Mouse (Mus musculus): ENCODE measurements around the gene Olfr548-ps1. TPM values are rescaled to one million over a fixed set of nuclear protein-coding genes. Genes with fewer than 3 reads are reported as not detected.

The Olfr548-ps1 gene
- polyA plus RNA-seq, 1 experiment from 2014 or later = not detected

GRCm38 (mm10) chr7:102591786-102592185 is 51.1 kb downstream of the Olfr548-ps1 start, which contains the start of gene Olfr551:
Olfr551 (minus strand) TSS chr7:102591886.
- H3K4me3 ChIP-seq = no peak within 1 kb of the TSS
- ATAC-seq (ENCODE audit: insufficient number of reproducible peaks, insufficient read depth, low FRiP score, low TSS enrichment, low read depth) = no peak
- no peaks in the 10 kb centered on the region for H3K36me3 ChIP-seq
- no peak within 1 kb of the TSS for H3K27ac ChIP-seq
- no peaks in the 10 kb centered on the region for H3K4me1 ChIP-seq
- no peaks in the 10 kb centered on the region for H3K9me3 ChIP-seq
- no peak within 1 kb of the TSS for H3K4me2 ChIP-seq
- WGBS = 83% methylated on average over 3 of the region's 3 CpGs
- no peak within 1 kb of the TSS for H3K9ac ChIP-seq
- H3K27me3 ChIP-seq = no peaks in the 10 kb centered on the region

Other genes starting within 250 kb of the Olfr548-ps1 start
- 148 and 154 TPM in 2 replicates for gene Rrm1, start 99.2 kb upstream of the Olfr548-ps1 start, polyA plus RNA-seq (2015; fragmentation: Nextera tagmentation; extraction: Ambion mirVana)
- 0.32 and 0.36 TPM in 2 replicates for gene Olfr543, start 59.2 kb upstream of the Olfr548-ps1 start, polyA plus RNA-seq (2015; fragmentation: Nextera tagmentation; extraction: Ambion mirVana)
- 0.10 and 0.20 TPM in 2 replicates for gene Olfr544, start 52.6 kb upstream of the Olfr548-ps1 start, polyA plus RNA-seq (2015; fragmentation: Nextera tagmentation; extraction: Ambion mirVana)
- 0.18 TPM in 1 of 2 replicates, not detected in the other for gene Olfr545, start 41.3 kb upstream of the Olfr548-ps1 start, polyA plus RNA-seq (2015; fragmentation: Nextera tagmentation; extraction: Ambion mirVana)
- gene Olfr547, start 6.1 kb upstream of the Olfr548-ps1 start, polyA plus RNA-seq (2015; fragmentation: Nextera tagmentation; extraction: Ambion mirVana) = not detected in 2 replicates
- not detected in 2 replicates for gene Olfr549, start 9.0 kb downstream of the Olfr548-ps1 start, polyA plus RNA-seq (2015; fragmentation: Nextera tagmentation; extraction: Ambion mirVana)
- 0.56 and 0.67 TPM in 2 replicates for gene Trim21, start 24.6 kb downstream of the Olfr548-ps1 start, polyA plus RNA-seq (2015; fragmentation: Nextera tagmentation; extraction: Ambion mirVana)
- 0.51 TPM in 1 of 2 replicates, not detected in the other for gene Olfr550, start 30.5 kb downstream of the Olfr548-ps1 start, polyA plus RNA-seq (2015; fragmentation: Nextera tagmentation; extraction: Ambion mirVana)
- gene Olfr551, start 51.0 kb downstream of the Olfr548-ps1 start, polyA plus RNA-seq (2015; fragmentation: Nextera tagmentation; extraction: Ambion mirVana) = not detected in 2 replicates
- gene Olfr552, start 56.9 kb downstream of the Olfr548-ps1 start, polyA plus RNA-seq (2015; fragmentation: Nextera tagmentation; extraction: Ambion mirVana) = not detected in 2 replicates
- gene Olfr553, start 77.3 kb downstream of the Olfr548-ps1 start, polyA plus RNA-seq (2015; fragmentation: Nextera tagmentation; extraction: Ambion mirVana) = not detected in 2 replicates
- gene Olfr554, start 97.5 kb downstream of the Olfr548-ps1 start, polyA plus RNA-seq (2015; fragmentation: Nextera tagmentation; extraction: Ambion mirVana) = not detected in 2 replicates
- gene Olfr555, start 117.9 kb downstream of the Olfr548-ps1 start, polyA plus RNA-seq (2015; fragmentation: Nextera tagmentation; extraction: Ambion mirVana) = not detected in 2 replicates
- gene Olfr556, start 124.0 kb downstream of the Olfr548-ps1 start, polyA plus RNA-seq (2015; fragmentation: Nextera tagmentation; extraction: Ambion mirVana) = not detected in 2 replicates
- 16.6 and 18.6 TPM in 2 replicates for gene Trim68, start 146.4 kb downstream of the Olfr548-ps1 start, polyA plus RNA-seq (2015; fragmentation: Nextera tagmentation; extraction: Ambion mirVana)
- gene Olfr557, start 155.0 kb downstream of the Olfr548-ps1 start, polyA plus RNA-seq (2015; fragmentation: Nextera tagmentation; extraction: Ambion mirVana) = not detected in 2 replicates
- gene Olfr558, start 161.3 kb downstream of the Olfr548-ps1 start, polyA plus RNA-seq (2015; fragmentation: Nextera tagmentation; extraction: Ambion mirVana) = 0.08 and 0.15 TPM in 2 replicates
- gene Olfr33, start 178.2 kb downstream of the Olfr548-ps1 start, polyA plus RNA-seq (2015; fragmentation: Nextera tagmentation; extraction: Ambion mirVana) = not detected in 2 replicates
- gene Olfr559, start 186.6 kb downstream of the Olfr548-ps1 start, polyA plus RNA-seq (2015; fragmentation: Nextera tagmentation; extraction: Ambion mirVana) = not detected in 2 replicates
- gene Olfr560, start 218.5 kb downstream of the Olfr548-ps1 start, polyA plus RNA-seq (2015; fragmentation: Nextera tagmentation; extraction: Ambion mirVana) = not detected in 2 replicates
- 0.04 and 0.33 TPM in 2 replicates for gene Olfr78, start 218.6 kb downstream of the Olfr548-ps1 start, polyA plus RNA-seq (2015; fragmentation: Nextera tagmentation; extraction: Ambion mirVana)
- not detected in 2 replicates for gene Olfr561, start 230.3 kb downstream of the Olfr548-ps1 start, polyA plus RNA-seq (2015; fragmentation: Nextera tagmentation; extraction: Ambion mirVana)